Mouse (Mus musculus) natural killer cell, adult 2 months (primary cell): Measurements from ENCODE around the gene Cnbp.

Source experiments
- DNase-seq, 2 experiments: peaks; one replicate each; pipeline ENCODE4 v3.0.0; 2022; ENCODE audit warnings: low spot score in 2 of 2

The Cnbp gene

GRCm38 (mm10) chr6:87806028-87806427, 44.9 kb downstream of the Cnbp start:
- DNase-seq: peak in 1 of 2 experiments; percentile 26

- DNase-seq: no peak
Observed at GRCm38 (mm10) chr6:87805448-87805847, 45.5 kb downstream of the Cnbp start.

GRCm38 (mm10) chr6:87804886-87805285, 46.0 kb downstream of the Cnbp start:
- no peak for DNase-seq

GRCm38 (mm10) chr6:87804036-87804435, 46.9 kb downstream of the Cnbp start:
- DNase-seq: no peak

GRCm38 (mm10) chr6:87802462-87802861, 48.4 kb downstream of the Cnbp start:
- DNase-seq: no peak

- no peak for DNase-seq
Observed at GRCm38 (mm10) chr6:87799576-87799975, 51.3 kb downstream of the Cnbp start.

GRCm38 (mm10) chr6:87797321-87797720, 53.6 kb downstream of the Cnbp start:
- DNase-seq: no peak

- no peak for DNase-seq
Observed at GRCm38 (mm10) chr6:87796251-87796880, 54.5 kb downstream of the Cnbp start.

GRCm38 (mm10) chr6:87795385-87796150, 55.3 kb downstream of the Cnbp start:
- no peak for DNase-seq

GRCm38 (mm10) chr6:87793821-87794510, 56.9 kb downstream of the Cnbp start:
- no peak for DNase-seq
